Mouse (Mus musculus) MEL (cell line): ENCODE data around the gene Pkd1l2.

ENCODE experiments used
- BHLHE40 ChIP-seq: IDR thresholded peaks from 2 replicates; pipeline ENCODE4 v1.6.1; 2012; ENCODE audit warnings: low read depth, mild to moderate bottlenecking, inconsistent platforms, low read length, improper control_type of control experiment, borderline replicate concordance
- CTCF ChIP-seq, 3 experiments: IDR thresholded peaks in 2 of 3; conservative IDR thresholded peaks in 1 of 3; 2 replicates each; pipeline ENCODE4 v1.5.1; 2011 to 2012; ENCODE audit warnings: low read length in 3 of 3, low read depth in 2 of 3, mild to moderate bottlenecking in 2 of 3, improper control_type of control experiment in 1 of 3, inconsistent platforms in 1 of 3, mixed read lengths in 1 of 3, moderate library complexity in 1 of 3; ENCODE audit not compliant: control insufficient read depth in 1 of 3, insufficient read depth in 1 of 3, poor library complexity in 1 of 3, severe bottlenecking in 1 of 3
- EP300 ChIP-seq, 2 experiments: IDR thresholded peaks; 2 replicates each; pipeline ENCODE4 v1.6.1; 2011; ENCODE audit warnings: improper control_type of control experiment in 2 of 2, low read length in 2 of 2, low read depth in 1 of 2, mild to moderate bottlenecking in 1 of 2
- GABPA ChIP-seq: IDR thresholded peaks from 2 replicates; pipeline ENCODE4 v1.6.1; 2012; ENCODE audit warnings: low read depth, mild to moderate bottlenecking, inconsistent platforms, low read length, improper control_type of control experiment, moderate library complexity
- GATA1 ChIP-seq: IDR thresholded peaks from 2 replicates; pipeline ENCODE4 v1.6.1; 2011; ENCODE audit warnings: low read depth, low read length, improper control_type of control experiment
- MAFK ChIP-seq: IDR thresholded peaks from 2 replicates; pipeline ENCODE4 v1.6.1; 2011; ENCODE audit warnings: low read depth, mild to moderate bottlenecking, low read length, improper control_type of control experiment, borderline replicate concordance
- MAX ChIP-seq: IDR thresholded peaks from 2 replicates; pipeline ENCODE4 v1.6.1; 2011; ENCODE audit warnings: low read length, improper control_type of control experiment
- POLR2A ChIP-seq, 2 experiments: IDR thresholded peaks; 2 replicates each; pipeline ENCODE4 v1.6.1; 2011 to 2012; ENCODE audit warnings: low read length in 2 of 2, mild to moderate bottlenecking in 2 of 2, control low read depth in 1 of 2, improper control_type of control experiment in 1 of 2, low read depth in 1 of 2, moderate library complexity in 1 of 2; ENCODE audit not compliant: control insufficient read depth in 1 of 2, insufficient read depth in 1 of 2, poor library complexity in 1 of 2
- POLR2AphosphoS2 ChIP-seq: IDR thresholded peaks from 2 replicates; pipeline ENCODE4 v1.6.1; 2011; ENCODE audit warnings: low read length, improper control_type of control experiment
- POLR2AphosphoS5 ChIP-seq: IDR thresholded peaks from 2 replicates; pipeline ENCODE4 v1.6.1; 2012; ENCODE audit warnings: low read depth, borderline replicate concordance, mild to moderate bottlenecking, inconsistent platforms, low read length, moderate library complexity, mixed read lengths
- TCF12 ChIP-seq: IDR thresholded peaks from 2 replicates; pipeline ENCODE4 v1.6.1; 2014; ENCODE audit warnings: low read depth, mild to moderate bottlenecking, inconsistent platforms, low read length, improper control_type of control experiment, moderate library complexity
- USF1 ChIP-seq: IDR thresholded peaks from 2 replicates; pipeline ENCODE4 v1.6.1; 2014; ENCODE audit warnings: low read depth, mild to moderate bottlenecking, inconsistent platforms, low read length, improper control_type of control experiment, moderate library complexity
- ZMIZ1 ChIP-seq: IDR thresholded peaks from 2 replicates; pipeline ENCODE4 v1.6.1; 2012; ENCODE audit warnings: low read depth, mild to moderate bottlenecking, inconsistent platforms, low read length, improper control_type of control experiment, moderate library complexity

DNA sequence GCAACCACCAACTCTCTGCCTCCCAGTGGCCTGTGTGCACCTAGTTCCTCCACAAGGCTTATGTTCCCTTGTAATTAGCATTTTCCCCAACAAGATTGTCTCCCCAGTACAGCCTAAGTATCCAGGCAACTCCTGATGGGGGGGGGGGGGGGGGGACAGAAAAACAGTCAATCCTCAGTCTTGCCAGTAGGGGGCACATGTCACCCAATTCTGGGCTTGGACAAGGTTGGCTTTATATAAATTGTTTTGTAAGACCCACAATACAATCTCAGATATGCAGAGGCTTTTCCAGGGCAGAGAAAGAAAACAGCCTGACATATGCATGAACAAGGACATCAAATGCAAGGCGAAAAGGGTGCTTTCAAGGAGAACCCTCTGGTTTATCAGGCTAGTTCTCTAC is 12.5 kb downstream of the Pkd1l2 start:
- TF ChIP-seq CTCF (IDR thresholded peaks at IDR 0.05 in 2 of 3, conservative IDR thresholded peaks at IDR 0.05 in 1 of 3; ENCODE audit: control insufficient read depth in 1 of 3, insufficient read depth in 1 of 3, low read depth in 2 of 3, low read length in 3 of 3, poor library complexity in 1 of 3, severe bottlenecking in 1 of 3) (peak; percentile 46 to 80 (median 66)), POLR2A (IDR thresholded peaks at IDR 0.05; ENCODE audit: control insufficient read depth in 1 of 2, insufficient read depth in 1 of 2, low read depth in 1 of 2, low read length in 2 of 2, poor library complexity in 1 of 2) (no peak), BHLHE40 (no peak), USF1 (no peak), EP300 (IDR thresholded peaks at IDR 0.05; ENCODE audit: low read depth in 1 of 2, low read length in 2 of 2) (no peak), MAFK (no peak), GATA1 (no peak), MAX (no peak), GABPA (no peak), POLR2AphosphoS5 (no peak), POLR2AphosphoS2 (no peak), TCF12 (no peak), ZMIZ1 (no peak)
